Mouse (Mus musculus) embryonic facial prominence, embryonic 11.5 days (tissue): ENCODE measurements around the gene Rftn1. TPM values are rescaled to one million over a fixed set of nuclear protein-coding genes. Genes with fewer than 3 reads are reported as not detected.

ENCODE experiments used
- polyA plus RNA-seq: library from polyadenylated mRNA; unstranded; fragments of >200 nt; fragmentation: Nextera tagmentation; extraction: Ambion mirVana; gene quantifications from 2 replicates; pipeline ENCODE4 v1.2.1, GENCODE M21; 2014

Gene Rftn1
- polyA plus RNA-seq, 1 experiment from 2014 or later = 6.5 TPM

Other genes starting within 250 kb of the Rftn1 start
- 0.60 TPM in 1 of 2 replicates, not detected in the other for gene Dazl, start 103.0 kb upstream of the Rftn1 start, polyA plus RNA-seq